Mouse (Mus musculus): ENCODE results near the gene Snx6. TPM values are rescaled to one million over a fixed set of nuclear protein-coding genes. Genes with fewer than 3 reads are reported as not detected.
A peak's percentile ranks its signal among the peaks of the same experiment; 100 is the strongest.
"Not testable (repeated sequence)": the region's sequence is repeated elsewhere in the genome, so short reads cannot be mapped to it uniquely, and the experiment has no call there.

The Snx6 gene
- polyA plus RNA-seq, 1 experiment from 2014 or later = 180 TPM

DNA sequence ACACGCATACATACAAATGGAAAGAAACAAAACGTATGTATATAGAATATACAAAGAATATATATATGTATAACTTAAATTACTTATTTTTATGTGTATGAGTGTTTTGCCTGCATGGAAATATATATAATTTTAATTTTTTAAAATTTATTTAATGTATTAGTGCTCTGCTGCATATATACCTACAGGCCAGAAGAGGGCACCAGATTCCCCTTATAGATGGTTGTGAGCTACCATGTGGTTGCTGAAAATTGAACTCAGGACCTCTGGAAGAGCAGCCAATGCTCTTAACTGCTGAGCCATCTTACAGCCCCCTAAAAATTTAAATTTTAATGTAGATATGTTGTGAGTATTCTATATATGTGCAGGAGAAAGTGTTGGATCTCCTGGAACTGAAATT is 36.7 kb downstream of the Snx6 start:
- no peak for ATAC-seq (ENCODE audit: low read depth)
- Histone ChIP-seq H3K4me1 (replicated peaks; ENCODE audit: control insufficient read depth, insufficient read depth, low read length) (no peaks in the 10 kb centered on the region), H3K27me3 (ENCODE audit: control insufficient read depth, insufficient read depth, low read depth, low read length) (no peaks in the 10 kb centered on the region), H3K9me3 (ENCODE audit: control insufficient read depth, low read length) (no peaks in the 10 kb centered on the region), H3K36me3 (ENCODE audit: control insufficient read depth, insufficient read depth, low read length) (peaks cover 33% of the 10 kb centered on the region), H3K27ac (ENCODE audit: low read length) (no peak overlapping the region), H3K4me2 (ENCODE audit: low read depth, low read length) (no peak overlapping the region), H3K4me3 (ENCODE audit: low read length) (no peak overlapping the region), H3K9ac (ENCODE audit: low read length) (no peak overlapping the region)
- WGBS = 94% methylated on average over 2 of the region's 2 CpGs

DNA sequence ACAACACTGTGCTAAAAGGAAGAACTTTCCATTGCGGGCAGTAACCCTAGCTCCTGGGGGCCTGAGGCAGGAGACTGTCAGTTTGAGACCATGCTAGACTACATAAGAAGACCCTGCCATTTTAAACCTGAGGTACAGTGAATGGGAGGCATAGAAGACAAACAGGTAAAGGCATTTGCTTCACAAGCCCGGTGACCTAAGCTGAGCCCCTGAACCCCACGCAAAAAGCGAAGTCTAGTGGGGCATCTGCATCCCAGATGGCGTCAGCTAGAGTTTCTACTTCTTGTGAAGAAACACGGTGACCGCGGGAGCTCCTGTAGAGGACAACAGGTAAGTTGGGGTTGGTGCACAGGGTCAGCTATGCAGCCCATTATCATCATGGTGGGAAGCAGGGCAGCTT is 46.9 kb downstream of the Snx6 start:
- Histone ChIP-seq H3K9ac (ENCODE audit: low read length) (no peak overlapping the region), H3K4me2 (ENCODE audit: low read depth, low read length) (no peak overlapping the region), H3K4me1 (replicated peaks; ENCODE audit: control insufficient read depth, insufficient read depth, low read length) (no peaks in the 10 kb centered on the region), H3K36me3 (ENCODE audit: control insufficient read depth, insufficient read depth, low read length) (peaks cover 39% of the 10 kb centered on the region), H3K27me3 (ENCODE audit: control insufficient read depth, insufficient read depth, low read depth, low read length) (no peaks in the 10 kb centered on the region), H3K4me3 (ENCODE audit: low read length) (no peak overlapping the region), H3K9me3 (ENCODE audit: control insufficient read depth, low read length) (no peaks in the 10 kb centered on the region), H3K27ac (ENCODE audit: low read length) (no peak overlapping the region)
- 94% methylated on average over 8 of the region's 8 CpGs for WGBS
- ATAC-seq (ENCODE audit: low read depth) = no peak

DNA sequence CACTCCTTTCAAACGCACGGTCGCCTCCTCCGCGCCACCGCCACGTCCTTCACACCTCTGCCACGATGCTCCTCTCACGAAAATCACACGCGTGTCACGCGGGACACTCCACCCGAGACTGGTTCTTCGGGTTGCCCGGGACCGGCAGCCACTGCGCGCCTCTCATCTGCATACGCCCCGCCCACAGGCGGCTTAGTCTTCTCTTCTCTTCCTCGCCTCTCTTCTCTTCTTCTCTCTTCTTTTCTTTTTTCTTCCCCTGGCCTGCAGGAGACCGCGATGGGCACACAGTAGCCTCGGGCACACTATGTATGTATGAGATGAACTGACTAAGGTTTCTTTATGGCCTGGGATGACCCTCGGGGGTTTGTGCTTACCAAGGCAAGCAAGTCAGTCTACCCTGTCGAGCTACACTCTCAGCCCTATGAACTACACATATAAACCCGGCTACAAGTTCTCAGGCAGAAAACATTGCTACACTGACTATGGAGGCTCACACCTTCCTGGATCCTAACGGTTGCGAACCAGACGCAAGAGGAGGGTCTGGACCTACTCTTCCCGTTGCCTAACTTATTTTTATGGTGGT is 56.8 kb downstream of the Snx6 start:
- H3K27ac ChIP-seq (ENCODE audit: low read length); H3K9ac ChIP-seq (ENCODE audit: low read length); H3K4me1 ChIP-seq (replicated peaks; ENCODE audit: control insufficient read depth, insufficient read depth, low read length); H3K4me3 ChIP-seq (ENCODE audit: low read length); H3K36me3 ChIP-seq (ENCODE audit: control insufficient read depth, insufficient read depth, low read length); H3K4me2 ChIP-seq (ENCODE audit: low read depth, low read length); H3K9me3 ChIP-seq (ENCODE audit: control insufficient read depth, low read length); H3K27me3 ChIP-seq (ENCODE audit: control insufficient read depth, insufficient read depth, low read depth, low read length): not testable (repeated sequence)
- WGBS = 0% methylated on average over 3 of the region's 33 CpGs
- peak; percentile 53 for ATAC-seq (ENCODE audit: low read depth)

DNA sequence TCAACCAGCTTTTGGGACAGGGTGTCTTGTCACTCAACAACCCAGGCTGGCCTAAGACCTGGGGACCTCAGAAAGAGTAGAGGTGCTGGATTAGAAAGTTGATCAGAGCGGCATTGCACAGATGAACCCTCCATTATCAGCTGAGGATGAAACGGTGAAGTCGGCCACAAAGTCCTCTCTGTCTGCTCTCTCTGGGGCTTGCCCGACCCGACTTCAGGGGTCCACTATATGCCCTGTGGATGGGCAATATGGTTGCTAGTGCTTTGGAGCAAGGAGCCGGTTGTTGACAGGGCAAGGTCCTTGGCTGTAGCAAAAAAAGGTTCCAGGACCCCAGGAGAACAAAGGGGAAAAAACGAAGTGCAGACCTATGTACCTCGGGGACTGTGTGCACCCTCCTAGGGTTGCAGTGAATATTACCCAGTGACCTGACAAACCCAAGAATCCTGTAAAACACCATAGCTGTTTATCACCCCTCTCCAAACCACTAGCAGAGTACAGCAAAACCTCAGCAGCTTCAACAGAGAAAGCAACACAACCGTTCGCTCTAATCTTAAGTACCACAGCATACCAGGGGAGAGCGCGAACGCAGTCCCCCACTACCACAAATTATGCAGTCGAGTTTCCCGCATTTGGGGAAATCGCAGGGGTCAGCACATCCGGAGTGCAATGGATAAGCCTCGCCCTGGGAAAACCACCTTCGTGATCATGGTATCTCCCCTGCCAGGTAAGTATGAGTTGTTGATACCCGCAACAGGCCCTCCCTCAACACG is 57.4 kb downstream of the Snx6 start:
- not testable (repeated sequence) for H3K4me1 ChIP-seq (replicated peaks; ENCODE audit: control insufficient read depth, insufficient read depth, low read length); H3K4me2 ChIP-seq (ENCODE audit: low read depth, low read length); H3K4me3 ChIP-seq (ENCODE audit: low read length); H3K27ac ChIP-seq (ENCODE audit: low read length); H3K9me3 ChIP-seq (ENCODE audit: control insufficient read depth, low read length); H3K36me3 ChIP-seq (ENCODE audit: control insufficient read depth, insufficient read depth, low read length); H3K9ac ChIP-seq (ENCODE audit: low read length); H3K27me3 ChIP-seq (ENCODE audit: control insufficient read depth, insufficient read depth, low read depth, low read length)
- ATAC-seq (ENCODE audit: low read depth) = peak; percentile 80
- WGBS = no CpG with 5 or more reads among the region's 21 CpGs

DNA sequence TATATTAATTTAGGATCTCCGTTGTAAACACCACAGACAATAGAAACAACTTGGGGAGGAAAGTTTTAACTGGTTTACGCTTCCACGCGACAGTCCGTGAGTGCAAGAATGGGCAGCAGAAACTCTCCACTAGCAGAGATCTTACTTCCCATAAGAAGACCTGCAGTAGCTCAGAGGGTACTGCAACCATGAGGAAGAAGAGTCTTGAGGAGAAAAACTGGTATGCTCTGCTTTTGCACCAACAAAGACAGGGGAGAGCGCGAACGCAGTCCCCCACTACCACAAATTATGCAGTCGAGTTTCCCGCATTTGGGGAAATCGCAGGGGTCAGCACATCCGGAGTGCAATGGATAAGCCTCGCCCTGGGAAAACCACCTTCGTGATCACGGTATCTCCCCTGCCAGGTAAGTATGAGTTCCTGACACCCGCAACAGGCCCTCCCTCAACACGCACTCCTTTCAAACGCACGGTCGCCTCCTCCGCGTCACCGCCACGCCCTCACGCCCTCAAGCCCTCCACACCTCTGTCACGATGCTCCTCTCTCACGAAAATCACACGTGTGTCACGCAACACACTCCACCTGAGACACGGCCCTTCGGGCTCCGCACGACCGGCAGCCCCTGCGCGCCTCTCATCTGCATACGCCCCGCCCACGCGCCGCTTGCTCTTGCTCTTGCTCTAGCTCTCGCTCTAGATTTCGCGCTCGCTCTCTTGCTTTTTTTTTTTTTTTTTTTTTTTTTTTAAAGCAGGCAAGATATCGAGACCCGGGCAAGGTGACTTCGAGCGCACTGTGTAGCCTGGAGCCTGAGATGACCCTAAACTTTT is 61.0 kb downstream of the Snx6 start:
- H3K27me3 ChIP-seq (ENCODE audit: control insufficient read depth, insufficient read depth, low read depth, low read length); H3K4me1 ChIP-seq (replicated peaks; ENCODE audit: control insufficient read depth, insufficient read depth, low read length); H3K4me2 ChIP-seq (ENCODE audit: low read depth, low read length); H3K27ac ChIP-seq (ENCODE audit: low read length); H3K36me3 ChIP-seq (ENCODE audit: control insufficient read depth, insufficient read depth, low read length); H3K4me3 ChIP-seq (ENCODE audit: low read length); H3K9me3 ChIP-seq (ENCODE audit: control insufficient read depth, low read length); H3K9ac ChIP-seq (ENCODE audit: low read length): not testable (repeated sequence)
- 0% methylated on average over 4 of the region's 49 CpGs for WGBS
- peak; percentile 60 for ATAC-seq (ENCODE audit: low read depth)

DNA sequence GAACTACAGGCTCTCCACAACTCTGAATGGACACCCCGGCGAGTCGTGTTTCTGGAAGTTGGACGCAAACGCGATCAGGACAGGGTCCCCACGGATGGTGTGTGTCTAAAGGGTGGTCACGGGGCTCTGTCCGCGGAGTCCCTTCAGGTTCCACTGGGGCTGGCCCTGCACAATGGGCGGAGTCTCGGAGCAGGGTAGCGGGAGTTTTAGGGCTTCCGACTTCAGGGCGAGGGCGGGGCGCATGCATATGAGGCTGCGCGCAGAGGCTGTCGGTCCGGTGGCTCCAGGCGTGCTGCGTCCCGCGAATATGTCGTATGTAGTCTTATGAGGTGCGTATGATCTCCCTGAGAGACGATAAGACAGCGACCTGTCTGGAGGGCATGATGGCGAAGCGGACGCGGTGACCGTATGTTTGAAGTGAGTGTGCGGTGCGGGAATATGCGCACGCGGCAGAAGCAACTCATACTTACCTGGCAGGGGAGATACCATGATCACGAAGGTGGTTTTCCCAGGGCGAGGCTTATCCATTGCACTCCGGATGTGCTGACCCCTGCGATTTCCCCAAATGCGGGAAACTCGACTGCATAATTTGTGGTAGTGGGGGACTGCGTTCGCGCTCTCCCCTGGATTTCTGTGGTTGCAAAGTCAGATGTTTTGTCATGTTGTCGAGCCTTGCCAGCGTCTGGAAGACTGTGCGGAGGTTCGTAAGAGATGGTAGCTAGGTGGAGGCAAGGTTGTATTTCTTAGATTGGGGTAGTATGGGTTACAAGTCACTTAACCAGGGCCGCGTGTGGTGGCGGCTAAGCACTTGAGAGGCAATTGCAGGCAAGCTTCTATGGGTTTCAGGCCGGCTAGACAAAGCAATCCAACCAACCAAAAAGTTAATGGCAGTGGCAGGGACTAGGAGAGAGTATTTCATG is 66.1 kb downstream of the Snx6 start:
- H3K27ac ChIP-seq (ENCODE audit: low read length); H3K36me3 ChIP-seq (ENCODE audit: control insufficient read depth, insufficient read depth, low read length); H3K9me3 ChIP-seq (ENCODE audit: control insufficient read depth, low read length); H3K4me3 ChIP-seq (ENCODE audit: low read length); H3K4me2 ChIP-seq (ENCODE audit: low read depth, low read length); H3K4me1 ChIP-seq (replicated peaks; ENCODE audit: control insufficient read depth, insufficient read depth, low read length); H3K9ac ChIP-seq (ENCODE audit: low read length); H3K27me3 ChIP-seq (ENCODE audit: control insufficient read depth, insufficient read depth, low read depth, low read length): not testable (repeated sequence)
- WGBS = no CpG with 5 or more reads among the region's 56 CpGs
- peak; percentile 95 for ATAC-seq (ENCODE audit: low read depth)

DNA sequence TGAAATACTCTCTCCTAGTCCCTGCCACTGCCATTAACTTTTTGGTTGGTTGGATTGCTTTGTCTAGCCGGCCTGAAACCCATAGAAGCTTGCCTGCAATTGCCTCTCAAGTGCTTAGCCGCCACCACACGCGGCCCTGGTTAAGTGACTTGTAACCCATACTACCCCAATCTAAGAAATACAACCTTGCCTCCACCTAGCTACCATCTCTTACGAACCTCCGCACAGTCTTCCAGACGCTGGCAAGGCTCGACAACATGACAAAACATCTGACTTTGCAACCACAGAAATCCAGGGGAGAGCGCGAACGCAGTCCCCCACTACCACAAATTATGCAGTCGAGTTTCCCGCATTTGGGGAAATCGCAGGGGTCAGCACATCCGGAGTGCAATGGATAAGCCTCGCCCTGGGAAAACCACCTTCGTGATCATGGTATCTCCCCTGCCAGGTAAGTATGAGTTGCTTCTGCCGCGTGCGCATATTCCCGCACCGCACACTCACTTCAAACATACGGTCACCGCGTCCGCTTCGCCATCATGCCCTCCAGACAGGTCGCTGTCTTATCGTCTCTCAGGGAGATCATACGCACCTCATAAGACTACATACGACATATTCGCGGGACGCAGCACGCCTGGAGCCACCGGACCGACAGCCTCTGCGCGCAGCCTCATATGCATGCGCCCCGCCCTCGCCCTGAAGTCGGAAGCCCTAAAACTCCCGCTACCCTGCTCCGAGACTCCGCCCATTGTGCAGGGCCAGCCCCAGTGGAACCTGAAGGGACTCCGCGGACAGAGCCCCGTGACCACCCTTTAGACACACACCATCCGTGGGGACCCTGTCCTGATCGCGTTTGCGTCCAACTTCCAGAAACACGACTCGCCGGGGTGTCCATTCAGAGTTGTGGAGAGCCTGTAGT is 76.4 kb downstream of the Snx6 start:
- not testable (repeated sequence) for H3K27me3 ChIP-seq (ENCODE audit: control insufficient read depth, insufficient read depth, low read depth, low read length); H3K4me1 ChIP-seq (replicated peaks; ENCODE audit: control insufficient read depth, insufficient read depth, low read length); H3K4me2 ChIP-seq (ENCODE audit: low read depth, low read length); H3K9ac ChIP-seq (ENCODE audit: low read length); H3K27ac ChIP-seq (ENCODE audit: low read length); H3K36me3 ChIP-seq (ENCODE audit: control insufficient read depth, insufficient read depth, low read length); H3K9me3 ChIP-seq (ENCODE audit: control insufficient read depth, low read length); H3K4me3 ChIP-seq (ENCODE audit: low read length)
- WGBS = no CpG with 5 or more reads among the region's 56 CpGs
- peak; percentile 97 for ATAC-seq (ENCODE audit: low read depth)

DNA sequence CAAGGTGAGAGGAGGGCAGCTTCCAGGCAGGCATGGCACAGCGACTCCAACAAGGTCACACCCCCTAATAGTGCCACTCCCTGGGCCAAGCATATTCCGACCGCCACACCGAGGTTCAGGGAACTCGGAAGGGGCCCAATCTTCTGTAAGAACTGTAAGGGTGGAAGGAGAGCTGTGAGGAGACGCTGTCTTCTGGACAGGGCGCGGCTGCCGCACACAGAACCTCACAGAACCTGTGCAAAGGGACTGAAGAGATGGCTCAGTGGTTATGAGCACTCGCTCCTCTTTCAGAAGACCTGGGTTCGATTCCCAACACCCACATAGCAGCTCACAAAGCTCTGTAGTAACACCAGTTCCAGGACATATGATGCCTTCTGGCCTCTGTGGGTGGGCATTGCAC is 78.0 kb downstream of the Snx6 start:
- H3K4me1 ChIP-seq (replicated peaks; ENCODE audit: control insufficient read depth, insufficient read depth, low read length); H3K27ac ChIP-seq (ENCODE audit: low read length); H3K27me3 ChIP-seq (ENCODE audit: control insufficient read depth, insufficient read depth, low read depth, low read length); H3K4me3 ChIP-seq (ENCODE audit: low read length); ATAC-seq (ENCODE audit: low read depth); H3K9ac ChIP-seq (ENCODE audit: low read length); H3K9me3 ChIP-seq (ENCODE audit: control insufficient read depth, low read length); H3K36me3 ChIP-seq (ENCODE audit: control insufficient read depth, insufficient read depth, low read length); H3K4me2 ChIP-seq (ENCODE audit: low read depth, low read length): not testable (repeated sequence)
- WGBS = 68% methylated on average over 4 of the region's 11 CpGs
